Mouse (Mus musculus) kidney, adult 11 months (tissue): ENCODE data around the gene Adamts1.
A peak's percentile ranks its signal among the peaks of the same experiment; 100 is the strongest.

ENCODE experiments used
- DNase-seq: peaks from one replicate; pipeline ENCODE4 v3.0.0; 2022

The Adamts1 gene

DNA sequence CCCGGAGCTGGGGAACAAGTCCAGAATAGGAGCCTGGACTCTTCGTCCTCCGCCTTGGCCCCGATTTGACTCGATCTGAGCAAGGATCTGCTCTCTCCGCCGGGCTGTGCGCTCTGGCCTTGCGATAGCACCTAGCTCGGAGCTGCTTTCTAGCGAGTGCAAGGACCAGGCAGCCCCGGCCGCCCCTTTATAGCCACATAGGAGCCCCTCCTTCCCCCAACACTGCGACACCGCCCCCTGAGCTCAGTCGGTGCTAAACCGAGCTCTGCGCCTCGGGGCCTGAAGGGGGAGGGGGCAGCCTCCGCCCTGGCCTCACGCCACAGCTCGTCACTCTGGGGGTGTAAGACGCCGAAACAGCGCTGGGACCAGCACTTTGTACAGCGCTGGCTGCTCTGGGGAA, at the start of gene Adamts1:
Gene Adamts1 (minus strand): TSS at position 160 of the 400 bp plus-strand sequence.
- DNase-seq: peak; percentile 88

DNA sequence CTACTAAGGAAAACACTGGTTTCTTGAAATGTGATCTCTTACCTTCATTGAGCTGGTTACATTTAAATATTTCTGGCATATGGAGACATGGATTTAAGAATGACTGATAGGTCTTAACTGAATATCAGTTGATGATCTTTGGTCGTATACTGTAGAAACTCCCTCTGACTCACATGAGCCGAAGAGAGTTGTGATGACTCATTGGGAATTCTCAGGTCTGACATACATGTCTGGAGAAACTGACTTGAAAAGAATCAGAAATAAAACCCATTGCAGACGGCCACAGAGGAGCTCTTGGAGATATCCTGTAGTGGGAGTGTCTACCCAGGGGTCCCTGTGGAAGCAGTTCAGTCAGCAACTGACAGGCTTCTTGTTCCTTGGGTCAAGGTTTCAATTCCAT, 24.2 kb upstream of the Adamts1 start:
- DNase-seq: no peak

DNA sequence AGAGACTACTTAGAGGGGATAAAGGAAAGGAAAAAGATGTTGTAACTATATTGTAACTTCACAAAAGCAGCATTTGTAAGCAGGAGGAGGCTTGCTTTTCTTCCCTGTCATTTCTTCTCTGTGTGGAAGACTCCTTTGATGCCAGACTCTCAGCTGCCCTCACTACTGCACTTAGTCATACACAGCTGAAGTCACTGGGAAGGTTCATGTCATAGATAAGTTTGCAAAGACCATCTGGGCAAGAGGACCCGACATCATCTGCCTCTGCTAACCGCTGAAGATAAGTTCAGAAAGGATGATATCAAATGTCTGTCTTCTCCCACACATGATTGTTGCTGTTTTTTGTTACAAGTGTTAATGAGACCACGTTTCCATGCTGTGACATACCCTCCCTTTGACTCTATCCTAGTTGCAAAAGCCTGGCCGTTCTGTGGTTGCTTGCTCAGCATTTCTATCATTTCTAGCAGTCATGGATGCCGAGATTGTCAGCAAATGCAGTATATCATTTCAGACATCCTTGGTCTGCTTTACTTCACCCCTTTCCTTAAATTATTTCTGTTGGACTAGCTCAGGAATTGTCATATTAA, 19.5 kb upstream of the Adamts1 start:
- DNase-seq: no peak

DNA sequence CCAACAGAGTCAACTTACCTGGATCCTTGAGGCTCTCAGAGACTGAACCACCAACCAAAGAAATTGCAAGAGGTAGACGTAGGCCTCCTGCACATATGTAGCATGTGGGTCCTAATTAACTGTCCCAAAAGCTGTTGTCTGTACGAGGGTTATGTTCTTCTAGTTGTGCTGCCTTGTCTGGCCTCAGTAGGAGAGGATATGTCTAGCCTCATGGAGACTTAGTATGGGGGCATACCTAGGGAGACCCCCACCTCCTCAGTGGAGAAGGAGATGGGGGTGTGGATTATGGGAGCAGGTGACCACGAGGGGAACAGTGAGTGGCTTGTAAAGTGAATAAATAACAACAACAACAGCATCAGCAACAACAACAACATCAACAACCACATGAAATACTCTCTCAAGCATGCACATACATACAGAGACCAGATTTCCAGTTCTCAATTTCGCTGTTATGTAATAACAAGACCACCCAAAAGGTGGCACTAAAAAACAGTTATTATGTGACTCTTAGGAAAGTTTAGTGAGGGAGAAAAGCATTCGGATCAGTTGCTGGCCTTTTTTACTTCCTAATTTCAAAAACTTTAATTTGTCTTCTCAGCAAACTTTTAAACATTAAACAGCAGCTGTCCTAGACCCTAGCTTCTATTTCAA, 17.0 kb upstream of the Adamts1 start:
- no peak for DNase-seq

DNA sequence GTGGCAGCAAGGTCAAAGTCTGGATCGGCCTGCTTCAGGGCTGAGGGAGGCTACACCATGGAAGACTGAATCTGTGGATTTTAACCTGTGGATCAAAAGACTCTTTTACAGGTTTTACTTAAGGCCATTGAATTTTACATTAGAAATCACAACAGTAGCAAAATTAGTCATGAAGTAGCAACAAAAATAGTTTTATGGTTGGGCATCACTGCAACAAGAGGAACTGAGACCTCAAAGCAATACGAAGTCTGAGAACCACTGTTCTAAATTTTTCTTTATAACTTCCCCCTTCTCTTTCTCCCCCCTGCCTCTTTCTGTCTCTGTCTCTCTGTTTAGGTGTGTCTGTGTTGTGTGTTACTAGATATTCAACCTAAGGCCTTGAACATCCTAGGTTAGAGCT, 11.2 kb upstream of the Adamts1 start:
- DNase-seq: no peak

DNA sequence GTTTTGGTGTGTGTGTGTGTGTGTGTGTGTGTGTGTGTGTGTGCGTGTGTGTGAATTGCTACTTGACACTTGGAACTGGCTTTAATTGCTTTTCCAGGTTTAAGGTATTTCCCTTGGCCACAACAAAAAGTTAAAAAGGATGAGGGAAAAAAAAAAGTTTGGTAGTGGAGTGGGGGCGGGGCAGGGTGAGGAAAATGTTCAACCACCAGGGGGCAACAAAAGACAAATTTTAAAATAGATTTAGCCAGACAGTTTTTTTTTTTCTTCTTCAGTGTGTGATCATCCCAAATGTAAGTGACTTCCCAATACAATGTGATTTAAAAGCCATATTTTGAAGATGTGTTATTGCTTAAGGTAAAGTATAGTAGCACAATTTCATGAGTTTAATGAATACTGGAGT, 4.7 kb upstream of the Adamts1 start:
- DNase-seq: peak; percentile 42

DNA sequence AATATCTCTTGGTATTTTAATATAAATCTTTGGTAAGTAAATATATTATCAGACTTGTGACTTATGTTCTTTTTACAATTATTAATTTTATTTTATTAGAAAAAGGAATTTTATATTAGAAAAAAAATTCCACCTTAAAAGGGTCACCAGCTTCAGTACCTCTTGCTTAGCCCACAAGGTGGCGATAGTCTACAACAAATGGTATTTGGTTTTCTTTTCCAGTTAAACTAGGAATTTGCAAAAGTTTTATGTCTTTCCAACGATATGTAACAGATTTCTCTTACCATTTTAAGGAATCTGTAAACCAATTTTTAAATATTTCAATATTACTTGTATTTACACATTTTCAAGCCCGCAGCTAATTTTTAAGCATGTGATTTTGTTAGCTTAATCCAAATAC, 4.2 kb upstream of the Adamts1 start:
- no peak for DNase-seq

DNA sequence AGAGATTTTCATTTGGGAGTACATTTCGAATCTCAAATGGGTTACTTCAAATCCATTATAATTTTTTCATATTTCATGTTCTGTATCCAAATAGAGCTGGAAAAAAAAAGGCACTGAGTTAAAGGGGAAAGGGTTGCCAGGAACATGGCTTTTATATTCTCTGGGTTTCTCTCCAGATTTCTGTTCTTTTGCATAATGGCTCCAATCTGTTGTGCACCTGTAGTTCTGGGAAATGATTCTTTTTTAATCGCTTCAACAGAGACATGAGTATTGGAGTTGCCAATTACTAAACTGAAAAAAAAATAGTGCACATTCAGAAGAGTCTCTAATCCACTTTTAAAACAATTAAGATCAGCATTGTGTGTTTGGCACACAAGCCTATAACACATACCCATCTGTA, 2.7 kb upstream of the Adamts1 start:
- no peak for DNase-seq

DNA sequence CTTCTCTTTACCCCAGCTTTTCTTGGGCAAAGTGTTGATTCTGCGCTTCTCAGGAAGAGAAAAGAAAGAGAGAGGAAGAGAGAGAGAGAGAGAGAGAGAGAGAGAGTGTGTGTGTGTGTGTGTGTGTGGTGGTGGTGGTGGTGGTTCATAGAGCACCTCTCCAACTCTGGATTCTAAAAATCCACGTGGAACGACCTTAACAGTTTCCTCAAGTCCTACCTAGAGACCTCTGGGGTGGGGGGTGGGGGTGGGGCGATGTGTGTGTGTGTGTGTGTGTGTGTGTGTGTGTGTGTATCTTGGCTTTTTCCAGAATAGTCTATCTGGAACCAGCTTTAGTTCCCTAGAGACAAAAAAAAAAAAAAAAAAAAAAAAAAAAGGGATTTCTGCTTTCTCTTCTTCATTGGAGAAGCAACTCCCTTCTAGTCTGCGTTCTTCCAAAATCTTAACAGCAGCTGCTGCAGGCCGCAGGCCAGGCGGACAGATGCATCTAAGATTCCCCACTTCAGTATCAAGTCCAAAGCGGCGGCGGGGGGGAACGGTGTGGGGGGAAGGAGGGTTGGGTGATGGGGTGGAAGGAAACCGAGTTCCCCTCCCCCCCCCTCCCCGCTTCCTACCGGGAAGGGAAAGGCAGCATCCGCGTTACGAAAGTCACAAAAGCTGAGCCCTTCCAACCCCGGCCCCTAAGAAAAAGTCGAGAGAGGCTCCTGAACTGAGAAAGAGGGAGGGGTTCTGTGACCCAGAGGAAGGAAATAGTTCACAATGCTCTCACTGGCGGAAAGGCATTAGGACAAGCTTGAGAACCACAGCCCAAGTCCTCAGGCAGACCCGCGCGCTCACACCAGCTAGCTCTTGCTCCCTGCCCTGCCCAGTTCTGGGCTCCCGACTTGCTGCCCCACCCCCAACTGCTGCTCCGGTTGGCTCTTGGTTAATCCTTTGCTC, 969 bp upstream of the Adamts1 start:
- peak; percentile 85 for DNase-seq

DNA sequence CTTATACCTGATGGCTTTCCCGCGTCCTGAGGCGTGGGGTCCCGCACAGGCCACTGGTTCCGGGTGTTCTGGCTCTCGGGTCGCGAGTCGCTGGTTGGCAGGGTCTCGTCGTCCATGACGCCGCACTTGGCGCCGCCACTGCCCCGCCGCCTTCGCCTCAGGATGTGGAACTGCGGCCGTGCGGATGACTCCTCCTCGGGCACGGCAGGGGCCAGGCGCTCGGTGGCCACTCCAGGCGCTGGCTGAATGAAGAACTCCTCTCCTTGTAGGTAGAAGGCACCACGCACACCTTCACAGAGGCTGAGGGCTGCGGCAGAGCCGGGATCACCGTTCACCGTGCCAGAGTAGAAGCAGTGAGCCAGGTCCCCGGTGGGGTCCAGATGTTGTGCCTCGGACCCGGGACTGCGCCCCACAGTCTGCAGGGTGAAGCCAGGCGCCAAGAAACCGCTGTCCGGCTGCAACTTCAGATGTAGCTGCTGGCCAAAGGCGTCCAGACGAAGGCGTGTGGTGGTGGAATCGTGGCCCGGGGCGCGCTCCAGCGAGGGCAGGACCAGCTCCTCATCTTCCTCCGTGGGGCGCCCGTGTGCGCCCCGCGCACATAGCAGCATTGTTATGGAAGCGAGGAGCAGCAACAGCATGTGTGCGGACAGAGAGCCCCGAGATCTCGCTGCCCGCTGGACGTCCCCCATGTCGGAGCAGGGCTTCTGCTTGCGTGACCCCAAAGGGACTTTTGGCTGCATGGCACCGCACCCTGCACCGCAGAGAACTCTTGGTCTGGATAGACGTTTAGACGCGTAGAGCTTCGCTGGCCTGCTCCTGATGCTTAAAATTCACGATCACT, 722 bp downstream of the Adamts1 start:
- peak; percentile 32 for DNase-seq

DNA sequence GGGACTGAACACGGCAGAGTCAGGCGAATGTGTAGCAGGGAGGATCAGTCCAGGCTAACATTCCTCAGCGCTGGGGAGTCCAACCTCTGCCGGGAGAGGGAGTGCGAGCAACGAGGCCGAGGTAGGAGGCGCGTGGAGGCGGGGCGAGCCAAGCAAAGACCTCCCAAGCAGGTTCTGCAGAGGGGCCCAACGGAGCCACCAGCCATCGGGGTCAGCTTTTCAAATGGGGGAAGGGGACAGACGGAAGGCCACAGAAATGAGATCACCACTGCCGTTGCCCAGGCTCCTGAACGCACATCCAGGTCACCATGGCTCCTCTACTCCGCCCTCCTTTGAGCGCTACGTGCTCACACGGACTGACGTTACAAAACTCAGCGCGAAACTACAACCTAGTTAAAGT, 1.7 kb downstream of the Adamts1 start:
- DNase-seq: peak; percentile 78

DNA sequence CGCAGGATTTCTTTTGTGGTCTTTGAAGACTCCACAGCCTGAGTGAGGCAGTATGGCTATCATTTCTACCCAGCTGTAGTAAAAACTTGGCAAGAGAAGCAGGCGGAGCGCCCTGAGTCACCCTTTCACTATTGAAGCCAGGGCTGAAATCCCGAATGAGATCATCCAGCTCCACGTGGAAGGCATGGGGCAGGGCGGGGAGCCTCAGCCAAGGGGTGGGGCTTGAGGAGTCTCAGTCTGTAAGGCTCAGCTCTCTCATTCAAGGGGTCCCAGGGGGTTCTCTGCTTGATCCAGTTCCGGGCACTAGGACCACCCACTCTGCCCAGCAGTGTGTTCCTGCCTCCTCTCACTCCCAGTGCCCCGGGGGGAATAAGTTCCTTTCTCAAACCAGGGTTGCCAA, 2.2 kb downstream of the Adamts1 start:
- peak; percentile 93 for DNase-seq

DNA sequence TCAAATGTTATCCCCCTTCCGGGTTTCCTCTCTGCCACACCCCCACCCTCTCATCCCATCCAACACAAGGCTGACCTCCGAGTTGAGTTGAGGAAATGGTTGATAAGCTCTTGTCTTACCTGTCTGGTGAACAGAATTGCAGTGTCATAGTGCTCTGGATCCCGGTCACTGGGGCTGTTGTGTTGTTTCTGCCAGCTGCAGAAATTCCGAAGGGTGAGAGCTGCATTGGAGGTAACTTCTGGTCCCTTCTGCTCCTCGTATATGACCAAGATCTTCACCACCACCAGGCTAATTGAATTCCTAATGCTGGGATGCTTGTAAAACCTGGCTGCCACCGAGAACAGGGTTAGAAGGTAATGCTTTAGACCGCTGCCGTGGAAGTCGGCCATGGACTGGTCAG, 2.9 kb downstream of the Adamts1 start:
- no peak for DNase-seq

DNA sequence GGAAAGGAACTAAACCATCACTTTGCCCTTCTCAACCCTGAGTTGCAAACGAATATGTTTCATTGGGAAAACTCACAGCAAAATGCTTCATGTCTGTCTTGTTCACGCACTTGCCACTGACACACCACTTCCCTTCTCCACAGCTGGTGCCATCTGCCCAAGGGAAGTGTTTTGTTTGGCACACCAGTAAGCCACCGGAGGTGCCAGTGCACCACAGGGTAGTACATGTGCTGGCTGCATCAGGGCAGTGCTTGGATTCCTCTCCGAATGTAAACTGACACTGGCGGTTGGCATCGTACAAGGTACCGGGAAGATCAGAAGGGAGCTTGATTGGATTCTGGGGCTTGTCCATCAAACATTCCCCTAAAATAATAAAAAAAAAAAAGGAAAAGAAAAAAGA, 4.6 kb downstream of the Adamts1 start:
- DNase-seq: no peak

DNA sequence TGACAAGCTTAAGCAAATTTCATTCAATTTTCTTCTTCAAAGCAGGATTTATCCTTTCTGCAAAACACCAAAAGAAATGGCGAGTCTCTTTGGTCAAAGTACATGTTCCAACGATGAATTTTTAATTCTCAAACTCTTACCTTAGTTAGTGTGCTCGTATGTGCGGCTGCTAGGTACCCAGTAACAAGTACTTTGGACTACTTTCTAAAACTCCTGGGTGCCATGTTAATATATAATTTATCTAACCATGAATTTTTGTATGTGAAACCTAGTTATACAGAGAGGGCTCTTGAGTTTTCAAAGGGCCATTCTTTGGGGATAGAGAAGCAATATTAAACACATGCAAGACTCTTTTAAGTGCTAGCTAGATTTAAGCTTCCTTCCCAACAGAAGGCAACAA, 5.8 kb downstream of the Adamts1 start:
- no peak for DNase-seq

DNA sequence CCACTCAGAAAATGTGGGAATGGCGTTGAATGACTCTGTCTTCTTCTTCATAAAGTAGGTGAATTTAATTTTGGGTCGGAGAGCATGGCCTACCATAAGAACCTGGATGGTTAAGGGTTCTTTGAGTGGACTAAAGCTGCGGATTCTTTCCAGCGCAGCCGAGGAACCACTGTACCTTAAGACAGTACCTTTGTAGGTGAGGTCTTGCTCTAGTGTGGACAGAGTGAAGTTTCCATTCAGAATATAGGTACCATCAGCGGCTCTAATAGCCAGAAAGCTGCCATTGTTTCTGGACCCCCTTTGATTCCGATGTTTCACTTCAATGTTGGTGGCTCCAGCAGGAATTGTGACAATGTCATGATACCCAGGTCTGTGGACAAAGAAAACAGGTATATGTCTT, 7.2 kb downstream of the Adamts1 start:
- no peak for DNase-seq

DNA sequence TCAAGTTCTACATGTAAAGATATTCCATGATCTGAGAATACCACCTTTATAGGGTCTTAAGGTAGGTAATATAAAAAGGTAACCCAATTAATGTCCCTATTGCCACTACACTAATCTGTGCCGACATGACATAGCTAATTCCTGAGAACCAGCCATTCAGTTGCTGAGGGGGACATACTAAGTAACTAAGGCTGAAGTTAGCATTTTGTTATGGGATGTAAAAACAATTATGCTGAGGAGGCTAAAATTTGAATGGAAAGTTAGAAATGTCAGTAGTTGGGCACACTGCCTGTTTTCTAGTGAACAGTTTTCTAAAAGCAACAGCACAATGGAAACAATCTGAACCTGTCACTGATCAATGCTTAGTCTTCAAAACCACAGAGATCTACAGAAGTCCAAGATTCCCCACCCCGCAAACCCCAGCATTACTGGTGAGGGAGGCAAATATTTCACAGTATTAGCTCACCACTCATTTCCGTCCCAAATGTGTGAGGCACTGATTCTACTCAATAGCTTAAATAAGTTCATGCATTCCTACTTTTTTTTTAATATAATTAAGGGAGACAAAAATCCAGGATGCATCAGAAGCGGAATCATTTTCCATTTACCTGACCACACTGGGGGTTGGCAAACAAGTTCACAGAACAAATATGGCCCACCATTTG, 9.6 kb downstream of the Adamts1 start:
- DNase-seq: no peak

DNA sequence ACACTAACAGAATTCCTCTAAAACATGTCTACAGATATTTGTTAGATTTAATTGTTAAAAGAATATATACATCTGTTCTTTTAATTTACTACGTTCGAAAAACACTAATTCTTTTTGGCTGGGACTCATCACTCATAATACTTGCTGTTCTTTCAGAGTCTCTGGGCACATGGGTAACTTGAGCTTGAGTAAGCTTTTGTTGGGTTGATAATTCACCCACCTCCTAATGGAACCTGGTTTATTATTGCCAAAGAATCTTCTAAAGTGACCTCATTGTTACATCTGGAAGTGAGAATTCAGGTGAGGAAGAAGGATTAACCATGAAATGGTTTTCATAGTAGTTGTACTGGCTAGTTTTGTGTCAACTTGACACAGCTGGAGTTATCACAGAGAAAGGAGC, 21.8 kb downstream of the Adamts1 start:
- DNase-seq: no peak

DNA sequence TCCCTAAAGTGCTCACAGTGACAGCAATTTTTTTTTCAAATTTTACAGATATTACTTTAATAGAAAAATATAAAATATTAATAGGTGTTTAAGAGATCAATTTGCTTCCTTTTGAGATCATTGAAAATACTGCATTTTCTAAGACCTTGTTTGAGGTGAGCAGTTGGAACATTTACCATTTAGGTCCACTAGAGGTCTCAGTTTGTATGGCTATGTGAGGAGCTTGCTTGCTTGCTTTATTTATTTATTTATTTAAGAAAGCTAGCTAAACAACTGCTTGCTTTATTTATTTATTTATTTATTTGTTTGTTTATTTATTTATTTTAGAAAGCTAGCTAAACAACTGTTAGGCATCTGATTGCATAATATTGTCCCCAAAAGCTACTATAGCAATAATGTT, 23.1 kb downstream of the Adamts1 start:
- no peak for DNase-seq

DNA sequence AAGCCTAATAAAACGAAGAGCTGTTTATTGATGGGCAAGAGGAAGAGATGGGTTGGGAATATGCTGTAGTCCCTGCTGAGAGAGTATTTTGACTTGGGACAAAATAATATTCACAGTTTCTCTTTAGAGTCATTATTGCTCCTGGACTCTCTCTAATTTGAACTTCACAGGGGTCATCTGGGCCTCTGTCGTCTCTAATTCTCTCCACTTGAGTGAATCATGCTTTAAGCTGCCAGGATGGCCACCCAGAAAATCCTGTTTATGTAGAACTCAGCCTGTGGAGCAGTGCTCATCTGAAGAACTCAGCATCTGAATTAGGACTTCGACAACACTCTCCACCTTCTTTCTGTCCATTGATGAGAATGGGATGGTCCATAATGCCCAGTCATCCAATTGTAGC, 30.6 kb downstream of the Adamts1 start:
- DNase-seq: no peak

DNA sequence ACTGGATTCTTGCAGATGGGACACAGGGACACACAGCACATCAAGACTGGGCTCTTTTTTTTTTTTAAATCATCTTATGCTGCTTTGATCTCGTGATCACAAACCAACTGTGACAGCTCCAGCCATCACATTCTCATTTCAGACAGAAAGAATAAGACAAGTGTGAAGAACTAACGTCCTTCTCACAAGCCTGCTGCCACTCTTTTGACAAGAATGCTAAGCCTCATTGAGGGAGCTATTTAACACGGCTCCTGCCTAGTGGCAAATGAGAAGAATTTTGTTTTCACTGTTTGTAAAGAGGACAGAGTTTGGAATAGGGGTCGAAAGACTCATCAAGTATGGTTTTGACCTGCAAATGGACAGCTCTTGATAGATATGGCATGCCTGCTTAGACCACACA, 35.6 kb downstream of the Adamts1 start:
- DNase-seq: no peak

DNA sequence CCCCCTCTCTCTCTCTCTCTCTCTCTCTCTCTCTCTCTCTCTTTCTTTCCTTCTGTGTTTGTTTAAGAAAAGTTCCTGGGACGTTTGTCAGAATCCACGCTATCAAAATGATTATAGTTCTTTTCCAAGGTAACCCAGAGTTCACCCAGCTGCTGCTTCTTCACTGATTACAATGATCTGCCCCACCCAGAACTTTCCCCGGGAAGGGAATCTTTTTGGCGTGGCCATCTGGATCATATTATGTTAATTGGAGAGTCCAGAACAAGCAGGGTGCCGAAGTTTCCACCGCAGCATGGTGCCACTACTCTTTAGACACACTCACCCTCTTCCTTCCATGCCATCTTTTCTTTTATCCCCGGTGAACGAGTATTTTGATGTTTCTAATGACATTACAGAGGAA, 37.2 kb downstream of the Adamts1 start:
- DNase-seq: no peak

DNA sequence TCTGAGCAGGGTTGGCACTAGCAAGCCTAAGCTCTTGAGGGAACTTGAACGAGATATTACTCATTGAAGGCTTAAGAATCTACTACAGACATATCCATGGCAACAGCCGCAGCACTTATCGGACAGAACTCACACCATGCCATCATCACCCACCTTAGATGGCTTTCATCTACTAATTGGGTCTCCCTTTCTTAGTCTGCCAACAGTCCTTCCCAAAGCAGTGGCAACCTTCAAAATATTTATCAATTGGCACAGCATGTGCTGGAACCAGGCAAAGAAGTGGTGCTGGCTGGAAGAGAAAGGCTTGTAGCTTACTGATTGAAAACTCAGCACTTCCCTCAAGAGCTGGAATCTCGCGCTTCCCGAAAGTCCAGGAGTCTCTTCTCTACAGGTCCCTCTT, 37.7 kb downstream of the Adamts1 start:
- DNase-seq: no peak
